Mouse (Mus musculus): ENCODE measurements around the gene Amd2. TPM values are rescaled to one million over a fixed set of nuclear protein-coding genes. Genes with fewer than 3 reads are reported as not detected.

Gene Amd2
- 1.5 TPM for polyA plus RNA-seq (2014; fragmentation: Illumina TruSeq; extraction: RNeasy Lipid Tissue Mini Kit (QIAGEN cat#74804); ENCODE audit: low read depth, low replicate concordance)

GRCm38 (mm10) chr10:35711792-35712191 lies at the start of gene Amd2:
Amd2 (minus strand) TSS chr10:35711892.

